Mouse (Mus musculus) embryo, embryonic 11 days (tissue): Measurements from ENCODE around the gene Cdk16.

Experiments used
- DNase-seq: peaks from one replicate; pipeline ENCODE4 v3.0.0-alpha.2; 2015

The Cdk16 gene

GRCm38 (mm10) chrX:20687519-20688067, at the start of gene Cdk16:
TSS of gene Cdk16 (plus strand) at chrX:20687954.
- DNase-seq: peak; percentile 90

GRCm38 (mm10) chrX:20638141-20638540, 49.6 kb upstream of the Cdk16 start:
- DNase-seq: no peak

- no peak for DNase-seq
These were observed 43.0 kb upstream of the Cdk16 start for GRCm38 (mm10) chrX:20644780-20645179.

GRCm38 (mm10) chrX:20657593-20657992, 30.2 kb upstream of the Cdk16 start:
- DNase-seq: peak; percentile 3

- peak; percentile 90 for DNase-seq
These were observed 29.6 kb upstream of the Cdk16 start, which contains the start of gene Uba1 for GRCm38 (mm10) chrX:20658026-20658652. TSS of gene Uba1 (plus strand) at chrX:20658326.

GRCm38 (mm10) chrX:20658891-20659406, 28.8 kb upstream of the Cdk16 start:
- DNase-seq: peak; percentile 21

- DNase-seq: peak; percentile 32
These were observed 25.4 kb upstream of the Cdk16 start for GRCm38 (mm10) chrX:20662317-20662715.

GRCm38 (mm10) chrX:20662716-20663443, 24.9 kb upstream of the Cdk16 start:
- DNase-seq: peak; percentile 94

GRCm38 (mm10) chrX:20663444-20663790, 24.3 kb upstream of the Cdk16 start:
- DNase-seq: peak; percentile 11

GRCm38 (mm10) chrX:20688068-20688547, 354 bp downstream of the Cdk16 start:
- peak; percentile 84 for DNase-seq

GRCm38 (mm10) chrX:20688615-20689014, 861 bp downstream of the Cdk16 start:
- peak; percentile 75 for DNase-seq

- DNase-seq: no peak
These were observed 3.8 kb downstream of the Cdk16 start for GRCm38 (mm10) chrX:20691566-20691965.

GRCm38 (mm10) chrX:20692616-20693015, 4.9 kb downstream of the Cdk16 start:
- DNase-seq: no peak

GRCm38 (mm10) chrX:20695842-20696241, 8.1 kb downstream of the Cdk16 start:
- no peak for DNase-seq

- DNase-seq: peak; percentile 81
These were observed 16.1 kb downstream of the Cdk16 start, which contains the start of gene Usp11 for GRCm38 (mm10) chrX:20703741-20704290. TSS of gene Usp11 (plus strand) at chrX:20703906.

- DNase-seq: peak; percentile 91
These were observed 16.7 kb downstream of the Cdk16 start for GRCm38 (mm10) chrX:20704295-20705082.

- DNase-seq: no peak
These were observed 17.3 kb downstream of the Cdk16 start for GRCm38 (mm10) chrX:20705083-20705402.

- no peak for DNase-seq
These were observed 40.9 kb downstream of the Cdk16 start for GRCm38 (mm10) chrX:20728681-20729080.

- peak; percentile 2 for DNase-seq
These were observed 42.3 kb downstream of the Cdk16 start for GRCm38 (mm10) chrX:20730048-20730447.

GRCm38 (mm10) chrX:20736479-20736878, 48.7 kb downstream of the Cdk16 start:
- DNase-seq: no peak

GRCm38 (mm10) chrX:20748829-20749228, 61.1 kb downstream of the Cdk16 start:
- DNase-seq: no peak
